In genomic region chr5:130384222-130384912, GRCm38 (mm10) we compare ENCODE assay signal across 9 mouse cellular contexts. TPM values are rescaled to one million over a fixed set of nuclear protein-coding genes. Genes with fewer than 3 reads are reported as not detected.
DNase-seq lines count a peak whose midpoint lies in the region; ATAC-seq and TF ChIP-seq lines count a peak whose summit lies in the region.
"Had no signal": no experiment of that assay in that cellular context is flagged by ENCODE, and none has a peak within 500 bp of the region (broad histone marks: within the 10 kb centered on the region; RNA-seq: fewer than 3 reads in every experiment).

A330070K13Rik (minus strand) TSS chr5:130384631.

- H3K9ac ChIP-seq in embryonic facial prominence, embryonic 13.5 days: peak within 1 kb of the TSS; percentile 47; the same call in 1 of the 2 replicates
- H3K9ac ChIP-seq in hindbrain, postnatal 0 days (replicated peaks; ENCODE audit: low read length): peak within 1 kb of the TSS; percentile 41; the same call in 1 of the 2 replicates
- peak within 1 kb of the TSS; percentile 5; the same call in 1 of the 2 replicates for H3K9ac ChIP-seq in neural tube, embryonic 15.5 days (replicated peaks)

- 8% methylated on average over 13 of the region's 13 CpGs for WGBS in embryonic facial prominence, embryonic 13.5 days
- 10% methylated on average over 13 of the region's 13 CpGs for WGBS in hindbrain, postnatal 0 days
- WGBS in neural tube, embryonic 15.5 days: 18% methylated on average over 13 of the region's 13 CpGs

- peak; percentile 22 for DNase-seq in kidney, postnatal 10 days
- no peak for DNase-seq in kidney, adult 8-10 months
- peak; percentile 48 for DNase-seq in hindbrain, postnatal 0 days (ENCODE audit: low spot score)
- DNase-seq in urinary bladder, adult 18-20 months (ENCODE audit: low spot score in 2 of 2): no peak
- no peak for DNase-seq in urinary bladder, postnatal 25 days (ENCODE audit: low spot score)

- no peaks in the 10 kb centered on the region for H3K36me3 ChIP-seq in embryonic facial prominence, embryonic 13.5 days
- no peaks in the 10 kb centered on the region for H3K36me3 ChIP-seq in hindbrain, postnatal 0 days (ENCODE audit: insufficient read depth, low read length)
- no peaks in the 10 kb centered on the region for H3K36me3 ChIP-seq in neural tube, embryonic 15.5 days

- no peaks in the 10 kb centered on the region for H3K9me3 ChIP-seq in embryonic facial prominence, embryonic 13.5 days
- no peaks in the 10 kb centered on the region for H3K9me3 ChIP-seq in hindbrain, postnatal 0 days (ENCODE audit: low read length)
- H3K9me3 ChIP-seq in neural tube, embryonic 15.5 days (replicated peaks): no peaks in the 10 kb centered on the region

- H3K4me1 ChIP-seq in embryonic facial prominence, embryonic 13.5 days: peaks cover 11% of the 10 kb centered on the region; the same call in 1 of the 2 replicates
- 0 out of 2 replicates have a peak, but pooled peaks cover 12% of the 10 kb centered on the region for H3K4me1 ChIP-seq in hindbrain, postnatal 0 days (ENCODE audit: insufficient read depth, low read length)
- H3K4me1 ChIP-seq in neural tube, embryonic 15.5 days: peaks cover 12% of the 10 kb centered on the region

- no peak within 1 kb of the TSS; the same call in 1 of the 2 replicates for H3K4me3 ChIP-seq in embryonic facial prominence, embryonic 13.5 days
- H3K4me3 ChIP-seq in hindbrain, postnatal 0 days (ENCODE audit: low read length): peak within 1 kb of the TSS; percentile 21
- H3K4me3 ChIP-seq in neural tube, embryonic 15.5 days (replicated peaks): peak within 1 kb of the TSS; percentile 20

- no peak for ATAC-seq in embryonic facial prominence, embryonic 13.5 days (ENCODE audit: insufficient number of reproducible peaks, insufficient read depth, low FRiP score, low TSS enrichment, low read depth)
- ATAC-seq in hindbrain, postnatal 0 days: 0 out of 2 replicates have a peak, but pooled peaks have one; percentile 32
- ATAC-seq in neural tube, embryonic 15.5 days (ENCODE audit: low FRiP score): no peak
- ATAC-seq in CD4-positive, CD25-positive, alpha-beta regulatory T cell, adult 4 months: no peak

- no peak within 1 kb of the TSS for H3K27ac ChIP-seq in embryonic facial prominence, embryonic 13.5 days
- peak within 1 kb of the TSS; percentile 36; the same call in 1 of the 2 replicates for H3K27ac ChIP-seq in hindbrain, postnatal 0 days
- H3K27ac ChIP-seq in neural tube, embryonic 15.5 days (replicated peaks): no peak within 1 kb of the TSS

- 0 out of 2 replicates have a peak, but pooled peaks cover 7% of the 10 kb centered on the region for H3K27me3 ChIP-seq in embryonic facial prominence, embryonic 13.5 days
- H3K27me3 ChIP-seq in hindbrain, postnatal 0 days (ENCODE audit: insufficient read depth, low read length): no peaks in the 10 kb centered on the region
- H3K27me3 ChIP-seq in neural tube, embryonic 15.5 days (replicated peaks): no peaks in the 10 kb centered on the region

- peak within 1 kb of the TSS; percentile 53 for H3K4me2 ChIP-seq in embryonic facial prominence, embryonic 13.5 days
- peak within 1 kb of the TSS; percentile 53 for H3K4me2 ChIP-seq in hindbrain, postnatal 0 days (ENCODE audit: low read depth, low read length)
- H3K4me2 ChIP-seq in neural tube, embryonic 15.5 days: peak within 1 kb of the TSS; percentile 53

- no peak for TF ChIP-seq CTCF in hindbrain, postnatal 0 days (IDR thresholded peaks at IDR 0.05; ENCODE audit: low read depth)

RNA-seq across cellular contexts. Expression of gene A330070K13Rik, which starts in this region (rescaled TPM):
- not detected in 2 replicates for polyA plus RNA-seq in embryonic facial prominence, embryonic 13.5 days (2015; fragmentation: Nextera tagmentation; extraction: Ambion mirVana)
- not detected in 2 replicates for total RNA-seq in hindbrain, postnatal 0 days (2014; rRNA removed)
- polyA plus RNA-seq in hindbrain, postnatal 0 days (2015; fragmentation: Nextera tagmentation; extraction: Ambion mirVana): 0.73 TPM in 1 of 2 replicates, not detected in the other
- 0.26 and 0.45 TPM in 2 replicates for polyA plus RNA-seq in neural tube, embryonic 15.5 days (2015; fragmentation: Nextera tagmentation; extraction: Ambion mirVana)
- polyA plus RNA-seq in CD4-positive, CD25-positive, alpha-beta regulatory T cell, adult 4 months (2017; shearing (Covaris generic)): not detected
- polyA plus RNA-seq: gonadal fat pad, adult 2 months had no signal

Comparison
In these comparisons a context has a peak if more than half of its experiments do, and no peak if none do; other contexts are left out.
1. Peak in DNase-seq, ATAC-seq, H3K4me3 ChIP-seq, H3K27ac ChIP-seq, H3K9ac ChIP-seq and H3K4me2 ChIP-seq in hindbrain, postnatal 0 days; RNA of the gene not detected or under 1 TPM.